Mouse (Mus musculus) stomach, postnatal 0 days (tissue): ENCODE measurements around the gene Timmdc1.

Experiments
- CTCF ChIP-seq: IDR thresholded peaks from 2 replicates; pipeline ENCODE4 v1.5.1; 2016; ENCODE audit warnings: antibody characterized with exemption, low read depth, mild to moderate bottlenecking, moderate library complexity
- EP300 ChIP-seq: optimal IDR thresholded peaks from 2 replicates; pipeline ENCODE3; 2016; ENCODE audit warnings: antibody characterized with exemption

GRCm38 (mm10) chr16:38522129-38523084 is at the start of gene Timmdc1:
- peak; percentile 43 for TF ChIP-seq CTCF
- peak; percentile 58 for TF ChIP-seq EP300
